Mouse (Mus musculus): ENCODE results near the gene Washc1. TPM values are rescaled to one million over a fixed set of nuclear protein-coding genes. Genes with fewer than 3 reads are reported as not detected.
A peak's percentile ranks its signal among the peaks of the same experiment; 100 is the strongest.

Washc1 gene
- polyA plus RNA-seq, 1 experiment from 2014 or later: 36.3 TPM

GRCm38 (mm10) chr17:66101380-66102330, 9.7 kb upstream of the Washc1 start, which contains the start of gene Ndufv2:
Ndufv2 (minus strand) TSS chr17:66101559.
- H3K9me3 ChIP-seq (replicated peaks; ENCODE audit: control insufficient read depth, low read length): no peaks in the 10 kb centered on the region
- H3K4me2 ChIP-seq (ENCODE audit: low read depth, low read length): peak within 1 kb of the TSS; percentile 75
- H3K9ac ChIP-seq (replicated peaks; ENCODE audit: low read length): peak within 1 kb of the TSS; percentile 94
- DNase-seq (ENCODE audit: low spot score): peak; percentile 99
- H3K36me3 ChIP-seq (replicated peaks; ENCODE audit: control insufficient read depth, insufficient read depth, low read depth, low read length): no peaks in the 10 kb centered on the region
- ATAC-seq (replicated peaks; ENCODE audit: insufficient number of reproducible peaks, low FRiP score, low TSS enrichment, low read depth): peak; percentile 98
- WGBS: under 1% methylated on average over 58 of the region's 67 CpGs
- H3K4me3 ChIP-seq (ENCODE audit: low read depth, low read length): peak within 1 kb of the TSS; percentile 93
- H3K4me1 ChIP-seq (ENCODE audit: control insufficient read depth, insufficient read depth, low read length): no peaks in the 10 kb centered on the region
- H3K27me3 ChIP-seq (ENCODE audit: control insufficient read depth, insufficient read depth, low read length): no peaks in the 10 kb centered on the region
- peak within 1 kb of the TSS; percentile 89 for H3K27ac ChIP-seq (replicated peaks; ENCODE audit: low read depth, low read length)

DNA sequence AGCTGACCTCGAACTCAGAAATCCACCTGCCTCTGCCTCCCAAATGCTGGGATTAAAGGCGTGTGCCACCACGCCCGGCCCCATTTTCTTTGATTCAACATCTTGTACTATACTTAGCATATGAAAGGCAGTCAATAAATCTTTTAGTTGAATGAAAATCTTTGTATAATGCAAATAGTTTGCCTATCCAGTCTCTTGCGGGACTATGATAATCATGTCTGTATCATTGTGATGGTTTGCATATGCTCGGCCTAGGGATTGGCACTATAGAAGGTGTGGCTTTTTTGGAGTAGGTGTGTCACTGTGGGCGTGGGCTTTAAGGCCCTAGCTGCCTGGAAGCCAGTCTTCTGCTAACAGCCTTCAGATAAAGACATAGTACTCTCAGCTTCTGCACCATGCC, 7.3 kb upstream of the Washc1 start:
- Histone ChIP-seq H3K4me2 (ENCODE audit: low read depth, low read length) (no peak overlapping the region), H3K4me3 (ENCODE audit: low read depth, low read length) (no peak overlapping the region), H3K36me3 (replicated peaks; ENCODE audit: control insufficient read depth, insufficient read depth, low read depth, low read length) (no peaks in the 10 kb centered on the region), H3K27me3 (ENCODE audit: control insufficient read depth, insufficient read depth, low read length) (no peaks in the 10 kb centered on the region), H3K9me3 (replicated peaks; ENCODE audit: control insufficient read depth, low read length) (no peaks in the 10 kb centered on the region), H3K9ac (replicated peaks; ENCODE audit: low read length) (no peak overlapping the region), H3K27ac (replicated peaks; ENCODE audit: low read depth, low read length) (no peak overlapping the region), H3K4me1 (ENCODE audit: control insufficient read depth, insufficient read depth, low read length) (no peaks in the 10 kb centered on the region)
- 89% methylated on average over 7 of the region's 7 CpGs for WGBS
- ATAC-seq (replicated peaks; ENCODE audit: insufficient number of reproducible peaks, low FRiP score, low TSS enrichment, low read depth) (no peak), DNase-seq (ENCODE audit: low spot score) (no peak)

- Histone ChIP-seq H3K27me3 (ENCODE audit: control insufficient read depth, insufficient read depth, low read length) (no peaks in the 10 kb centered on the region), H3K36me3 (replicated peaks; ENCODE audit: control insufficient read depth, insufficient read depth, low read depth, low read length) (no peaks in the 10 kb centered on the region), H3K27ac (replicated peaks; ENCODE audit: low read depth, low read length) (no peak overlapping the region), H3K4me1 (ENCODE audit: control insufficient read depth, insufficient read depth, low read length) (no peaks in the 10 kb centered on the region), H3K4me3 (ENCODE audit: low read depth, low read length) (no peak overlapping the region), H3K4me2 (ENCODE audit: low read depth, low read length) (no peak overlapping the region), H3K9me3 (replicated peaks; ENCODE audit: control insufficient read depth, low read length) (no peaks in the 10 kb centered on the region), H3K9ac (replicated peaks; ENCODE audit: low read length) (no peak overlapping the region)
- DNase-seq (ENCODE audit: low spot score): peak; percentile 90
- no peak for ATAC-seq (replicated peaks; ENCODE audit: insufficient number of reproducible peaks, low FRiP score, low TSS enrichment, low read depth)
- 49% methylated on average over 10 of the region's 10 CpGs for WGBS
Observed at GRCm38 (mm10) chr17:66106601-66107267, 4.6 kb upstream of the Washc1 start.

DNA sequence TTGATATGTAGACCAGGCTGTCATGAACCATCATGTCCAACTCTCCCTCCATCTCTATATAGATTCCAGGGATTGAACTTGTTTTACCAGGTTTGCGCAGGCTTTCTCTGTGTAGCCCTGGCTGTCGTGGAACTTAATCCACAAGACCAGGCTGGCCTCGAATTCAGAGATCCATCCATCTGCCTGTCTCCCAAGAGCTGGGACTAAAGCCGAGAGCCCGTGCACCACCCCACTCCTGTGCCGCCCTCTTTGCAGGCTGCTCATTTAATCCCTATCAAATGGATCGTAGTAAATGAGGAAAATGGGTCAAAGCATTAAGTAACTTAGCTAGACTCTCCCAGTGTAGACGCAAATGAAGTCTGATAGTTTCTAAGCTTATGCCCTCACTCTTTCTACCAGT, 3.9 kb upstream of the Washc1 start:
- Histone ChIP-seq H3K36me3 (replicated peaks; ENCODE audit: control insufficient read depth, insufficient read depth, low read depth, low read length) (no peaks in the 10 kb centered on the region), H3K4me1 (ENCODE audit: control insufficient read depth, insufficient read depth, low read length) (no peaks in the 10 kb centered on the region), H3K4me2 (ENCODE audit: low read depth, low read length) (no peak overlapping the region), H3K4me3 (ENCODE audit: low read depth, low read length) (no peak overlapping the region), H3K9me3 (replicated peaks; ENCODE audit: control insufficient read depth, low read length) (no peaks in the 10 kb centered on the region), H3K9ac (replicated peaks; ENCODE audit: low read length) (no peak overlapping the region), H3K27me3 (ENCODE audit: control insufficient read depth, insufficient read depth, low read length) (no peaks in the 10 kb centered on the region), H3K27ac (replicated peaks; ENCODE audit: low read depth, low read length) (no peak overlapping the region)
- WGBS: 69% methylated on average over 8 of the region's 8 CpGs
- ATAC-seq (replicated peaks; ENCODE audit: insufficient number of reproducible peaks, low FRiP score, low TSS enrichment, low read depth): no peak
- no peak for DNase-seq (ENCODE audit: low spot score)

DNA sequence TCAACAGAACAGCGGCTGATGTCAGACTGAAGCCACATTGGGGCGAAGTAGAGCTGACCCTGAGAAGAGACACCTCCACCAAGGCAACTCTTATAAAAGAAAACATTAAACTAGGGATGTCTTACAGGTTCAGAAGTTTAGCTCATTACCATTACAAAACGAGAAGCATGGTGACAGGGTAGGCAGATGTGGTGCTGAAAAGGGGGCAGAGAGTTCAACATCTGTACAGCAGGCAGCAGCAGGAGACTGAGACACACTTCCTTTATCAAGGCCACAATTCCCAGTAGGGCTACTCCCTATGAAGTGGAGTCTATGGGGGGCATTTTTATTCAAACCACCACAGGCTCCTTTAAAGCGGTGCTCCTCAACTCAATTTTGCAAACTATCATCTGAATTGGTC, 3.1 kb upstream of the Washc1 start:
- H3K27me3 ChIP-seq (ENCODE audit: control insufficient read depth, insufficient read depth, low read length): no peaks in the 10 kb centered on the region
- DNase-seq (ENCODE audit: low spot score): no peak
- no peaks in the 10 kb centered on the region for H3K4me1 ChIP-seq (ENCODE audit: control insufficient read depth, insufficient read depth, low read length)
- H3K9ac ChIP-seq (replicated peaks; ENCODE audit: low read length): no peak overlapping the region
- no peak overlapping the region for H3K27ac ChIP-seq (replicated peaks; ENCODE audit: low read depth, low read length)
- no peaks in the 10 kb centered on the region for H3K36me3 ChIP-seq (replicated peaks; ENCODE audit: control insufficient read depth, insufficient read depth, low read depth, low read length)
- WGBS: 76% methylated on average over 4 of the region's 4 CpGs
- H3K4me2 ChIP-seq (ENCODE audit: low read depth, low read length): no peak overlapping the region
- no peak for ATAC-seq (replicated peaks; ENCODE audit: insufficient number of reproducible peaks, low FRiP score, low TSS enrichment, low read depth)
- no peaks in the 10 kb centered on the region for H3K9me3 ChIP-seq (replicated peaks; ENCODE audit: control insufficient read depth, low read length)
- no peak overlapping the region for H3K4me3 ChIP-seq (ENCODE audit: low read depth, low read length)

DNA sequence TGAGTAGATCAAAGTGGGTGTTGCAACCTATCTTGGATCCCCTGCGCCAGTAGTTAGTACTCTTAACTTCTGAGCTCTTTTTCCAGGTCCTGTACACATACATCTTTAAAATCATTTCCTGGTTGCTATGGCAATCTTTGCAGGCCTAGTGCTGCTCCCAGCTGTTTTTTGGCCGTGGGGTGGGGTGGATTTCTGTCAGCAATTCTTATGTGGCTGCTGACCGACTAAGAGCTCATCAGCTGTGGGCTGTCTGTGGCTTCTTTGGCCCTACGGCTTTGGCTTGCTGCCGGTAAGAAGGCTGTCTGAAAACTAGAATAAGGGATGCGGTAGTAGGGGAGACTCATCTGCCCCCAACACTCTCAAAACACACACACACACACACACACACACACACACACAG, 599 bp upstream of the Washc1 start:
- Histone ChIP-seq H3K9ac (replicated peaks; ENCODE audit: low read length) (no peak overlapping the region; the same call in 1 of the 2 replicates), H3K4me1 (ENCODE audit: control insufficient read depth, insufficient read depth, low read length) (no peaks in the 10 kb centered on the region), H3K27ac (replicated peaks; ENCODE audit: low read depth, low read length) (no peak overlapping the region), H3K36me3 (replicated peaks; ENCODE audit: control insufficient read depth, insufficient read depth, low read depth, low read length) (no peaks in the 10 kb centered on the region; the same call in 1 of the 2 replicates), H3K4me2 (ENCODE audit: low read depth, low read length) (no peak overlapping the region; the same call in 1 of the 2 replicates), H3K27me3 (ENCODE audit: control insufficient read depth, insufficient read depth, low read length) (no peaks in the 10 kb centered on the region), H3K4me3 (ENCODE audit: low read depth, low read length) (peak overlapping the region; percentile 79; the same call in 1 of the 2 replicates), H3K9me3 (replicated peaks; ENCODE audit: control insufficient read depth, low read length) (no peaks in the 10 kb centered on the region)
- DNase-seq (ENCODE audit: low spot score): no peak
- WGBS: 56% methylated on average over 6 of the region's 6 CpGs
- no peak for ATAC-seq (replicated peaks; ENCODE audit: insufficient number of reproducible peaks, low FRiP score, low TSS enrichment, low read depth)

GRCm38 (mm10) chr17:66112166-66112565, 821 bp downstream of the Washc1 start:
- Histone ChIP-seq H3K27me3 (ENCODE audit: control insufficient read depth, insufficient read depth, low read length) (no peaks in the 10 kb centered on the region), H3K4me3 (ENCODE audit: low read depth, low read length) (peak overlapping the region; percentile 79), H3K4me1 (ENCODE audit: control insufficient read depth, insufficient read depth, low read length) (no peaks in the 10 kb centered on the region), H3K27ac (replicated peaks; ENCODE audit: low read depth, low read length) (no peak overlapping the region), H3K9ac (replicated peaks; ENCODE audit: low read length) (0 out of 2 replicates have a peak overlapping the region, but pooled peaks have one; percentile 7), H3K36me3 (replicated peaks; ENCODE audit: control insufficient read depth, insufficient read depth, low read depth, low read length) (peaks cover 2% of the 10 kb centered on the region), H3K4me2 (ENCODE audit: low read depth, low read length) (peak overlapping the region; percentile 35), H3K9me3 (replicated peaks; ENCODE audit: control insufficient read depth, low read length) (no peaks in the 10 kb centered on the region)
- no peak for DNase-seq (ENCODE audit: low spot score)
- 49% methylated on average over 4 of the region's 4 CpGs for WGBS
- no peak for ATAC-seq (replicated peaks; ENCODE audit: insufficient number of reproducible peaks, low FRiP score, low TSS enrichment, low read depth)

- Histone ChIP-seq H3K9ac (replicated peaks; ENCODE audit: low read length) (no peak overlapping the region), H3K4me2 (ENCODE audit: low read depth, low read length) (no peak overlapping the region), H3K4me1 (ENCODE audit: control insufficient read depth, insufficient read depth, low read length) (no peaks in the 10 kb centered on the region), H3K4me3 (ENCODE audit: low read depth, low read length) (no peak overlapping the region), H3K36me3 (replicated peaks; ENCODE audit: control insufficient read depth, insufficient read depth, low read depth, low read length) (peaks cover 2% of the 10 kb centered on the region), H3K27ac (replicated peaks; ENCODE audit: low read depth, low read length) (no peak overlapping the region), H3K27me3 (ENCODE audit: control insufficient read depth, insufficient read depth, low read length) (no peaks in the 10 kb centered on the region), H3K9me3 (replicated peaks; ENCODE audit: control insufficient read depth, low read length) (no peaks in the 10 kb centered on the region)
- ATAC-seq (replicated peaks; ENCODE audit: insufficient number of reproducible peaks, low FRiP score, low TSS enrichment, low read depth) (no peak), DNase-seq (ENCODE audit: low spot score) (no peak)
- 89% methylated on average over 8 of the region's 8 CpGs for WGBS
Observed at GRCm38 (mm10) chr17:66118991-66119390, 7.6 kb downstream of the Washc1 start.

Data from embryonic facial prominence, embryonic 11.5 days (tissue).